Mouse (Mus musculus) forebrain, embryonic 14.5 days (tissue): ENCODE data around the gene Nbeal1. TPM values are rescaled to one million over a fixed set of nuclear protein-coding genes. Genes with fewer than 3 reads are reported as not detected.
A peak's percentile ranks its signal among the peaks of the same experiment; 100 is the strongest.
"Not testable (repeated sequence)": the region's sequence is repeated elsewhere in the genome, so short reads cannot be mapped to it uniquely, and the experiment has no call there.

Source experiments
- ATAC-seq: fragments of 200-750 bp; cut with Nextera tagmentation; 2 replicates; pipeline ENCODE4 v1.8.0; 2017; ENCODE audit warnings: mild to moderate bottlenecking, moderate library complexity
- DNase-seq: peaks from one replicate; pipeline ENCODE4 v3.0.0-alpha.2; 2015; ENCODE audit warnings: low spot score
- H3K27ac ChIP-seq: fragments of 300-500 bp; sonication (generic); 2 replicates; pipeline ENCODE4 v1.5.1; 2014; ENCODE audit warnings: low read depth, mild to moderate bottlenecking, control low read depth, low read length, moderate library complexity
- H3K27me3 ChIP-seq: fragments of 300-500 bp; sonication (generic); replicated peaks from 2 replicates; pipeline ENCODE4 v1.6.1; 2014; ENCODE audit warnings: low read length, control low read depth, mixed read lengths; ENCODE audit not compliant: control insufficient read depth, insufficient read depth
- H3K36me3 ChIP-seq: fragments of 300-500 bp; sonication (generic); 2 replicates; pipeline ENCODE4 v1.6.1; 2014; ENCODE audit warnings: low read length, control low read depth; ENCODE audit not compliant: control insufficient read depth, insufficient read depth
- H3K4me1 ChIP-seq: fragments of 300-500 bp; sonication (generic); 2 replicates; pipeline ENCODE4 v1.6.1; 2014; ENCODE audit warnings: antibody characterized with exemption, low read length, control low read depth; ENCODE audit not compliant: control insufficient read depth, insufficient read depth
- H3K4me2 ChIP-seq: fragments of 300-500 bp; sonication (generic); 2 replicates; pipeline ENCODE4 v1.6.1; 2014; ENCODE audit warnings: mild to moderate bottlenecking, control low read depth, low read length
- H3K4me3 ChIP-seq: fragments of 300-500 bp; sonication (generic); 2 replicates; pipeline ENCODE4 v1.5.1; 2014; ENCODE audit warnings: low read depth, low read length, control low read depth
- H3K9ac ChIP-seq: fragments of 300-500 bp; sonication (generic); 2 replicates; pipeline ENCODE4 v1.6.1; 2014; ENCODE audit warnings: mild to moderate bottlenecking, low read length, control low read depth, moderate library complexity
- H3K9me3 ChIP-seq: fragments of 300-500 bp; sonication (generic); replicated peaks from 2 replicates; pipeline ENCODE4 v1.6.1; 2016; ENCODE audit warnings: low read length, control low read depth, mixed read lengths; ENCODE audit not compliant: control insufficient read depth
- WGBS: fragments of 180-500 bp; shearing (Covaris S2); extraction: QIAGEN DNeasy Blood & Tissue Kit; methylation state at CpG from one replicate; pipeline ENCODE4 v1.1.7; 2014; 5-methylcytosine and 5-hydroxymethylcytosine counted together
- polyA plus RNA-seq: library from polyadenylated mRNA; unstranded; fragments of >200 nt; fragmentation: Nextera tagmentation; extraction: Ambion mirVana; gene quantifications from 2 replicates; pipeline ENCODE4 v1.2.1, GENCODE M21; 2014

Gene Nbeal1
- polyA plus RNA-seq, 1 experiment from 2014 or later = 6.5 TPM

GRCm38 (mm10) chr1:60177814-60178213 lies 2.6 kb upstream of the Nbeal1 start:
- not testable (repeated sequence) for H3K4me1 ChIP-seq, H3K4me2 ChIP-seq, H3K4me3 ChIP-seq, H3K9me3 ChIP-seq, H3K9ac ChIP-seq, H3K27ac ChIP-seq, ATAC-seq, H3K27me3 ChIP-seq, H3K36me3 ChIP-seq, DNase-seq
- 86% methylated on average over 1 of the region's 1 CpGs for WGBS

GRCm38 (mm10) chr1:60179376-60179775 lies 1.0 kb upstream of the Nbeal1 start:
- Histone ChIP-seq H3K36me3 (no peaks in the 10 kb centered on the region), H3K4me3 (peak overlapping the region; percentile 86), H3K27me3 (no peaks in the 10 kb centered on the region), H3K4me2 (peak overlapping the region; percentile 55), H3K4me1 (peaks cover 7% of the 10 kb centered on the region), H3K9ac (peak overlapping the region; percentile 46; the same call in 1 of the 2 replicates), H3K9me3 (no peaks in the 10 kb centered on the region), H3K27ac (no peak overlapping the region)
- 18% methylated on average over 4 of the region's 4 CpGs for WGBS
- DNase-seq = peak; percentile 19
- no peak for ATAC-seq

GRCm38 (mm10) chr1:60180784-60181221 lies 404 bp downstream of the Nbeal1 start:
- DNase-seq = peak; percentile 64

GRCm38 (mm10) chr1:60188454-60188853 lies 8.1 kb downstream of the Nbeal1 start:
- no peak for DNase-seq
- no peaks in the 10 kb centered on the region for H3K27me3 ChIP-seq
- H3K4me2 ChIP-seq = no peak overlapping the region
- no peak overlapping the region for H3K9ac ChIP-seq
- H3K4me1 ChIP-seq = no peaks in the 10 kb centered on the region
- no peak for ATAC-seq
- H3K27ac ChIP-seq = no peak overlapping the region
- no peak overlapping the region for H3K4me3 ChIP-seq
- no peaks in the 10 kb centered on the region for H3K9me3 ChIP-seq
- H3K36me3 ChIP-seq = no peaks in the 10 kb centered on the region

More at GRCm38 (mm10) chr1:60180784-60181221, 404 bp downstream of the Nbeal1 start:
- Histone ChIP-seq H3K27ac (peak overlapping the region; percentile 90), H3K27me3 (no peaks in the 10 kb centered on the region), H3K4me1 (peaks cover 7% of the 10 kb centered on the region), H3K4me2 (peak overlapping the region; percentile 71), H3K9me3 (no peaks in the 10 kb centered on the region), H3K36me3 (no peaks in the 10 kb centered on the region), H3K4me3 (peak overlapping the region; percentile 86), H3K9ac (peak overlapping the region; percentile 81)
- under 1% methylated on average over 27 of the region's 30 CpGs for WGBS
- no peak; the same call in 1 of the 2 replicates for ATAC-seq

- no peak for ATAC-seq
- 71% methylated on average over 3 of the region's 3 CpGs for WGBS
- Histone ChIP-seq H3K4me3 (no peak overlapping the region), H3K9ac (no peak overlapping the region), H3K4me1 (no peaks in the 10 kb centered on the region), H3K27ac (no peak overlapping the region), H3K4me2 (no peak overlapping the region), H3K36me3 (peaks cover 11% of the 10 kb centered on the region), H3K27me3 (no peaks in the 10 kb centered on the region), H3K9me3 (no peaks in the 10 kb centered on the region)
- no peak for DNase-seq
These were observed 16.4 kb downstream of the Nbeal1 start for GRCm38 (mm10) chr1:60196813-60197212.

- Histone ChIP-seq H3K9me3 (no peaks in the 10 kb centered on the region), H3K4me3 (no peak overlapping the region), H3K27me3 (no peaks in the 10 kb centered on the region), H3K27ac (no peak overlapping the region), H3K36me3 (peaks cover 30% of the 10 kb centered on the region), H3K9ac (no peak overlapping the region), H3K4me1 (no peaks in the 10 kb centered on the region), H3K4me2 (no peak overlapping the region)
- WGBS = 47% methylated on average over 4 of the region's 4 CpGs
- ATAC-seq (no peak), DNase-seq (peak; percentile 1)
These were observed 18.6 kb downstream of the Nbeal1 start for GRCm38 (mm10) chr1:60199006-60199405.

GRCm38 (mm10) chr1:60236261-60236660 lies 55.9 kb downstream of the Nbeal1 start:
- peaks cover 22% of the 10 kb centered on the region for H3K36me3 ChIP-seq
- H3K9me3 ChIP-seq = no peaks in the 10 kb centered on the region
- 95% methylated on average over 4 of the region's 4 CpGs for WGBS

GRCm38 (mm10) chr1:60240430-60240829 lies 60.0 kb downstream of the Nbeal1 start:
- ATAC-seq = no peak
- Histone ChIP-seq H3K9me3 (no peaks in the 10 kb centered on the region), H3K9ac (no peak overlapping the region), H3K4me3 (no peak overlapping the region), H3K27ac (no peak overlapping the region), H3K36me3 (peaks cover 22% of the 10 kb centered on the region), H3K4me2 (no peak overlapping the region), H3K27me3 (no peaks in the 10 kb centered on the region), H3K4me1 (no peaks in the 10 kb centered on the region)
- no peak for DNase-seq

More at GRCm38 (mm10) chr1:60236261-60236660, 55.9 kb downstream of the Nbeal1 start:
- Histone ChIP-seq H3K4me2 (no peak overlapping the region), H3K4me3 (no peak overlapping the region), H3K27me3 (no peaks in the 10 kb centered on the region), H3K9ac (no peak overlapping the region), H3K4me1 (no peaks in the 10 kb centered on the region), H3K27ac (no peak overlapping the region)
- no peak for DNase-seq
- ATAC-seq = no peak

- Histone ChIP-seq H3K9ac (no peak overlapping the region), H3K9me3 (no peaks in the 10 kb centered on the region), H3K4me2 (no peak overlapping the region), H3K36me3 (peaks cover 27% of the 10 kb centered on the region), H3K4me1 (no peaks in the 10 kb centered on the region), H3K4me3 (no peak overlapping the region), H3K27ac (no peak overlapping the region), H3K27me3 (no peaks in the 10 kb centered on the region)
- 90% methylated on average over 3 of the region's 3 CpGs for WGBS
- ATAC-seq (no peak), DNase-seq (no peak)
These were observed 87.7 kb downstream of the Nbeal1 start for GRCm38 (mm10) chr1:60268113-60268512.
